Mouse (Mus musculus) cerebellum, adult 2 months (tissue): ENCODE results near the gene Rfc2.

ENCODE experiments used
- CTCF ChIP-seq: fragments of 200-500 bp; IDR thresholded peaks from 2 replicates; pipeline ENCODE4 v1.5.1; 2011; ENCODE audit warnings: low read depth, mild to moderate bottlenecking, control low read depth, low read length, moderate library complexity, borderline replicate concordance; ENCODE audit not compliant: insufficient read depth
- POLR2A ChIP-seq: fragments of 200-500 bp; IDR thresholded peaks from 2 replicates; pipeline ENCODE4 v1.6.1; 2011; ENCODE audit warnings: low read length, control low read depth, borderline replicate concordance; ENCODE audit not compliant: insufficient read depth

DNA sequence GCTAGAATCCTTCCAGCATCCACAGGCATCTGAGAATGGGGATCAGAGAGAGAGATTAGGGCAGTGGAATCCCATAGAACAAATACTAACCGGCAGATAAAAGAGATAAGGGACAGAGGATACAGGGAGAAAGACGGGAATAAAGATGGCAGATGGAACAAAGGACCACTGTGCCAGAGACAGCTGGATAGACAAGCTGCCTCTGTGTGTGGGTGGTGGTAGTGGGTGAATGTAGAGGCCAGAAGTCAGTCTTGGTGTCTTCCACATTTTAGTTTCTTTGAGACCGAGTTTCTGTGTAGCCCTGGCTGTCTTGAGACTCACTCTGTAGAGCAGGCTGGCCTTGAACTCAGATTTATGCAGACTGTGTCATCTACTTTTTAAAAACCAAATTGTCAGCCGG is 34.6 kb downstream of the Rfc2 start:
- TF ChIP-seq CTCF (no peak), POLR2A (no peak)
